Mouse (Mus musculus) forebrain, embryonic 13.5 days (tissue): ENCODE data around the gene Moxd1. TPM values are rescaled to one million over a fixed set of nuclear protein-coding genes. Genes with fewer than 3 reads are reported as not detected.

Experiments
- ATAC-seq: fragments of 200-750 bp; cut with Nextera tagmentation; 2 replicates; pipeline ENCODE4 v1.8.0; 2017
- H3K27ac ChIP-seq: fragments of 300-500 bp; sonication (generic); 2 replicates; pipeline ENCODE4 v1.5.1; 2015; ENCODE audit warnings: inconsistent platforms, mild to moderate bottlenecking, moderate library complexity
- H3K27me3 ChIP-seq: fragments of 300-500 bp; sonication (generic); 2 replicates; pipeline ENCODE4 v1.6.1; 2015; ENCODE audit warnings: mild to moderate bottlenecking, inconsistent platforms
- H3K36me3 ChIP-seq: fragments of 300-500 bp; sonication (generic); 2 replicates; pipeline ENCODE4 v1.6.1; 2015; ENCODE audit warnings: mild to moderate bottlenecking, inconsistent platforms; ENCODE audit not compliant: poor library complexity, severe bottlenecking
- H3K4me1 ChIP-seq: fragments of 300-500 bp; sonication (generic); 2 replicates; pipeline ENCODE4 v1.6.1; 2015; ENCODE audit warnings: inconsistent platforms
- H3K4me2 ChIP-seq: fragments of 300-500 bp; sonication (generic); 2 replicates; pipeline ENCODE4 v1.6.1; 2015; ENCODE audit warnings: inconsistent platforms, mild to moderate bottlenecking, moderate library complexity
- H3K4me3 ChIP-seq: fragments of 300-500 bp; sonication (generic); 2 replicates; pipeline ENCODE4 v1.5.1; 2015; ENCODE audit warnings: mild to moderate bottlenecking, inconsistent platforms
- H3K9ac ChIP-seq: fragments of 300-500 bp; sonication (generic); 2 replicates; pipeline ENCODE4 v1.6.1; 2015; ENCODE audit warnings: mild to moderate bottlenecking, inconsistent platforms
- H3K9me3 ChIP-seq: fragments of 300-500 bp; sonication (generic); replicated peaks from 2 replicates; pipeline ENCODE4 v1.6.1; 2016; ENCODE audit warnings: inconsistent platforms
- WGBS: fragments of 180-500 bp; shearing (Covaris S2); methylation state at CpG from one replicate; pipeline ENCODE4 v1.1.7; 2015; 5-methylcytosine and 5-hydroxymethylcytosine counted together
- polyA plus RNA-seq: library from polyadenylated mRNA; unstranded; fragments of >200 nt; fragmentation: Nextera tagmentation; extraction: Ambion mirVana; gene quantifications from 2 replicates; pipeline ENCODE4 v1.2.1, GENCODE M21; 2015

Moxd1 gene
- polyA plus RNA-seq, 1 experiment from 2014 or later: 0.88 TPM

DNA sequence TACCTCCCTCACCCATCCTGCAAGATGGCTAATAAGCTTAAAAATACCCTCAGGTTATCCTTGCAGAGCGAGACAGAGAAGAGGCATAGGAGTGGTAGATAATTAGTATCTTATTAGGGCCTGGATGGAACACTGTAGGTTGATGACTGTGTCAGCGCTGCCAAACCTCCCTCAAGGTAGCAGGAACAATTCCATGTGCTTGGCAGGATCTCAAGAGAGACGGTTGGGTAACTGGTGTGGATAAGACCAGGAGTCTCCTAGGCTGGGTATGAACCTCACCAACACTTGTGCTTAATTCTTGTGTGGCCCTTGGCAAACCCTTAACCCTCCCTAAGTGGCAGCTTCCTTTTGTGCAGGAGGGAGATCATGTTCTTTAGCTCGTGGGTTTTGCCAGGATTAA is 9.0 kb downstream of the Moxd1 start:
- Histone ChIP-seq H3K27ac (no peak overlapping the region), H3K4me2 (no peak overlapping the region), H3K36me3 (no peaks in the 10 kb centered on the region), H3K4me3 (no peak overlapping the region), H3K27me3 (no peaks in the 10 kb centered on the region), H3K9ac (no peak overlapping the region), H3K4me1 (peaks cover 24% of the 10 kb centered on the region), H3K9me3 (no peaks in the 10 kb centered on the region)
- ATAC-seq: no peak
- 45% methylated on average over 4 of the region's 4 CpGs for WGBS

DNA sequence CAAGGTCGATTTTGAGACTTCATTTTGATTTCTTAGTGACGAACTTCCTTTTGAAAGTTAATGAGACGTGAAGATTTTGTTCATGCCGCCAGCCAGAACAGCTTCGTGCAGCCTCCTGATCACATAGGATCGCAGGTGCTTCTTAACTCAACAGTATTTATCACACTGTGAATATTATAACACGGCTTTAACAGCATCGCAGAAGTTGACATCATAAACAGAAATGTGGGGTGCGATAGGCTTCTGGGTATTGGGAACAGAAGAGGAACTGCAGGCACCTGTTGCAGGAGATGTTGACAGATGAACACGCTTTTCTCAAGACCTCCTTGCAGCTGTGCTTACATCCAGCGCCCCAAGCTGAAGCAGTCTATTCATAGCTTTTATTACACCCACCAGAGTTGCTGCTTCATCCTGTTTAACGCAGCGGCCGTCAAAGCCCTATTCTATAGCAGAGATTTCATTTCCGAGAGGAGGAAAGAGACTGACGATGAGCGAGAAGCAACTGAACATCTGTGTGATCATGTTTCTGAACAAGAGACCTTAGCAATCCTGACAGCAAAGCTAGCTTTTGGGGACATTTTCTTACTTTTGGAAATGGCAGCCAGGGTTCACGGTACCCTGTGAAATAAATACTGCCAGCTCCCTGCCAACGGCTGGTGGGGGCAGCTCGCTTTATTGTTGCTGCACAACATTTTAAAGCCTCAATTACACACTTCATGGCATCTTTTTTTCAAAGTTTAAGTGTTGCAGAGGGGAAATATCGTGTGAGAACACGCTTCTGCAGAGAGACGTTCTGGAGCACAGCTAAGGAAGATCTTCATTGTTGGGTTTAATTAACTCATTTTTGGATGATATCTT is 12.3 kb downstream of the Moxd1 start:
- Histone ChIP-seq H3K27ac (no peak overlapping the region), H3K9me3 (no peaks in the 10 kb centered on the region), H3K9ac (0 out of 2 replicates have a peak overlapping the region, but pooled peaks have one; percentile 12), H3K4me3 (no peak overlapping the region), H3K36me3 (no peaks in the 10 kb centered on the region), H3K4me2 (peak overlapping the region; percentile 47), H3K4me1 (peaks cover 11% of the 10 kb centered on the region), H3K27me3 (no peaks in the 10 kb centered on the region)
- ATAC-seq: peak; percentile 69
- WGBS: 35% methylated on average over 23 of the region's 23 CpGs

DNA sequence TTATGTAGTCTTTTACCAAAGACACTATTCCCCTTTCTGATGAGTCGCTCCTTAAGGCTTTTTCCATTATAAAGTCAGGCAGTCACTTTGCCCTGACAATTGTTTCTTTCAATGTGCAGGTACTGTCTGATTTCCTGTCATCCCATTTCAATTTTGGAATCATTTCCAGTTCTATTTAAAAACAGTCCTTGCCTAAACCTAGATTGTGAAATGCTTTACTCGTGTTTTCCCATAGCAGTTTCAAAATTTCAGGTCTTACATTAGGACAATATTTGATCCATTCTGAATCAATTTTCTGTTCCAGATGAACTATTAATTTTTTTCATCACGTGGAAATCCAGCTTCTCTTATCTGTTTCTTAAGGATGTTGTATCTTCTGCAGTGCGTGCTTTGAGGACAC is 23.5 kb downstream of the Moxd1 start:
- H3K27ac ChIP-seq: no peak overlapping the region
- H3K4me1 ChIP-seq: no peaks in the 10 kb centered on the region
- H3K27me3 ChIP-seq: no peaks in the 10 kb centered on the region
- no peak overlapping the region for H3K4me2 ChIP-seq
- no peaks in the 10 kb centered on the region for H3K36me3 ChIP-seq
- H3K4me3 ChIP-seq: no peak overlapping the region
- H3K9ac ChIP-seq: no peak overlapping the region
- 84% methylated on average over 4 of the region's 4 CpGs for WGBS
- ATAC-seq: no peak
- H3K9me3 ChIP-seq: no peaks in the 10 kb centered on the region

DNA sequence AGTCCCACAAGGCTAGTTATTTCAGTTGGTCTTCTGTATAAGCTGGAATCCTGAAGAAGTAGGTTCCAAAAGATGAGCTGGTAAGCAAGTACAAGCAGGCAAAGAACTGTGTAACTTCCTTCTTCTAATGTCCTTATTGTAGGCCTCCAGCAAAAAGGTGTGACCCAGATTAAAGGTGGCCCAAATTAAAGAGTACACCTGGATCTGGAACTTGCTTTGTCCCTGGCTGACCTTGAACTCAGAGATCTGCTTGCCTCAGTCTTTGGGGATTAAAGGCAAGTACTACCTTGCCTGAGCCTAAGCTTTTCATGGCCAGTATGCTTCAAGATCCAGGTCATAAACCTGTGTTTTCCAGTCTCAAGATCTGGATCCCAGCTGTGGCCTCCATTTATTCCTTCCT is 24.8 kb downstream of the Moxd1 start:
- Histone ChIP-seq H3K9me3 (no peaks in the 10 kb centered on the region), H3K36me3 (no peaks in the 10 kb centered on the region), H3K4me2 (no peak overlapping the region), H3K4me3 (no peak overlapping the region), H3K4me1 (no peaks in the 10 kb centered on the region), H3K9ac (no peak overlapping the region), H3K27ac (no peak overlapping the region), H3K27me3 (no peaks in the 10 kb centered on the region)
- no peak for ATAC-seq

DNA sequence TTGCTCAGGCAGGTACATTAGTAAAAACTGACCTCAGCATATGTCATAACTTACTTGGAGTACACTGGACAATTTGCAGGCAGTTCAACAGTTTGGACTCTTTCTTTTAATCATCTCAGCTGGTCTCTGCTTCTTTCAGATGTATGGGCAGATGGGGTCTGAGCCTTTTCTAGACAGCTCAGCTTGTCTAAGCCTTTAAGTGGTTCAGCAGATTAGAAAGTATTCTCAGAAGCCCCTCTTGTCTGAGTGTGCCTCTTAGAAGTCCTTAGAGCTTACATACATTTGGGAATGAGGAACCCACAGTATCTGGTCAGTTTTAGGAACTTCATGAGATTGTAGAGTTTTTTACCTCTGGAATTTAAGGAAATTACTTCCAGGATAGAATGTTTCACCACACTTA is 28.3 kb downstream of the Moxd1 start:
- no peak for ATAC-seq
- Histone ChIP-seq H3K36me3 (no peaks in the 10 kb centered on the region), H3K27ac (no peak overlapping the region), H3K4me3 (no peak overlapping the region), H3K9ac (no peak overlapping the region), H3K4me2 (no peak overlapping the region), H3K4me1 (no peaks in the 10 kb centered on the region), H3K9me3 (no peaks in the 10 kb centered on the region), H3K27me3 (no peaks in the 10 kb centered on the region)

DNA sequence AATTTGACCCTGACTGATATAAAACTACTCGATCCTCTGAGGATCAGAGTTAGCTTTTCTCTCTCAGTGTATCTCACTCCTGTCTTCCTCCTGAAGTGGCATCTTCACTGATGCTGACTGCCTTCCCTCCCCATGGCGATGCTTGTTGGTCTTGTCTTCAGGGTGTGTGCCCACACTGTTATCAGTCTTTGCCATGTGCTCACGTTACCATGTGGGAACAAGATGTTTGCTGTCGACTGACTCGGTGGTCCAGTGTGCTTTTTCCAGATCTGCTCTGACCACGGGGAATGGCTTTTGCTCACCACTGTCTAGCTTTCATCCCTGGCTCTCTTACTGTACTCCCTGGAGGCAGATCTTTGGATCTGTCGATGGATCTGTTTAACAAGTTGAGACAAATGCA is 34.8 kb downstream of the Moxd1 start:
- Histone ChIP-seq H3K27me3 (no peaks in the 10 kb centered on the region), H3K4me2 (no peak overlapping the region), H3K27ac (no peak overlapping the region), H3K9ac (no peak overlapping the region), H3K4me1 (no peaks in the 10 kb centered on the region), H3K4me3 (no peak overlapping the region), H3K36me3 (no peaks in the 10 kb centered on the region), H3K9me3 (no peaks in the 10 kb centered on the region)
- WGBS: 88% methylated on average over 7 of the region's 7 CpGs
- no peak for ATAC-seq

DNA sequence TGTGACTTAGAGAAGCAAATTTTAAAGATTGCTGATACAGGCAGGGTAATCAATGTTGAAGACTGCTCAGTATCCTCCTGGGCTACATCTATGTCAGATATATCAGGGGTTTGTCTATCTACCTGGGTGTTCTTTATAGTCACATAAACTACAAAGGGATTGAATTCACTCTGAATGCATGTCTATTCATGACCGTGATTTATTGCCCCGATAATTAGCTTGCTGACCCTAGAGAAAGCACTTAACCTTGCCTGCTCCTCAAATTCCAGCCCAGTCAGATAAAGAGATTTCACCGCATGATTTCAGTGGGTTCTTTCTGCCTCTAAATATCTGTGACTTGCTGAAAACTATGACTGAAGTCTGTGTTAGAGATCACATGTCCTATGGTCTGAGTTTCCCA is 35.6 kb downstream of the Moxd1 start:
- 70% methylated on average over 3 of the region's 3 CpGs for WGBS

DNA sequence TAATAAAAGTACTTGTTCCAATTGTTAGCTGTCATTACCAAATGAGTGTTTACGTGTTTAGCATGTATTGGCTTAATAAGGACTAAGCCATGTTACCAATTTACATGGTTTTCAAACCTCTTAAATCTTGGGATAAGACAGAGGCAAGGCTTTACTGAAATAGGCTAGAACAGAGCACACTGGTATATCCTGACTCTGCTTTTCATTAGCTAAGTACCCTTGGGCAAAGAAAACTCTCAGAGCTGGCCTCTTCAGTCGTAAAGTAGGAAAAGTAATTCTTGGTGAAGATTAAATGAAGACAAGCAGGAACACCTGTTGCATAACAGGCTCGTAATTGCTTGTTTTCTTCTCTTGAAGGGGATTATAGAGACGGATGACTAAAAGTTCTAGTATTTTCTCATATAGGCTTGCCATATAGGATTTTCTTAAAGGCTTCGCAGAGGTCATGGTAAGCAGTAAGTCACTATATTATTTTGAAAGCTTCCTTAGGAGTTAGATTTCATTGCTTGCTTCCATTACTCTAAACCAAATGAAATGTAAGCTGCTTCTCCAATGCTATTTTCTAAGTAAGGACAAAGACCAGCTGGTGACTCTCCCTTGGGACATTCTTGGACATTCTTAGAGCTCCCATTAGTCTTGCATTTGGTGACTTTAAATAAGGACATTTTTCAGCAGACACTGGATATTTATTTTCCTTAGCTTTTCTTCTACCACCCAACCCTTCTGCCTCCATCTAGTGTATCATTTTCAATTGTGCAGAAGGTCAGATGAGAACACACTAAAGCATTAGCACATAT is 36.7 kb downstream of the Moxd1 start:
- H3K4me2 ChIP-seq: no peak overlapping the region
- ATAC-seq: no peak
- no peak overlapping the region for H3K4me3 ChIP-seq
- 73% methylated on average over 5 of the region's 5 CpGs for WGBS
- no peaks in the 10 kb centered on the region for H3K27me3 ChIP-seq
- no peak overlapping the region for H3K9ac ChIP-seq
- H3K36me3 ChIP-seq: no peaks in the 10 kb centered on the region
- no peaks in the 10 kb centered on the region for H3K4me1 ChIP-seq
- no peak overlapping the region for H3K27ac ChIP-seq
- no peaks in the 10 kb centered on the region for H3K9me3 ChIP-seq

More for the DNA sequence above, 35.6 kb downstream of the Moxd1 start:
- H3K27me3 ChIP-seq: no peaks in the 10 kb centered on the region
- H3K4me2 ChIP-seq: no peak overlapping the region
- no peaks in the 10 kb centered on the region for H3K36me3 ChIP-seq
- no peak overlapping the region for H3K27ac ChIP-seq
- ATAC-seq: no peak
- no peak overlapping the region for H3K4me3 ChIP-seq
- no peaks in the 10 kb centered on the region for H3K9me3 ChIP-seq
- H3K4me1 ChIP-seq: no peaks in the 10 kb centered on the region
- no peak overlapping the region for H3K9ac ChIP-seq

DNA sequence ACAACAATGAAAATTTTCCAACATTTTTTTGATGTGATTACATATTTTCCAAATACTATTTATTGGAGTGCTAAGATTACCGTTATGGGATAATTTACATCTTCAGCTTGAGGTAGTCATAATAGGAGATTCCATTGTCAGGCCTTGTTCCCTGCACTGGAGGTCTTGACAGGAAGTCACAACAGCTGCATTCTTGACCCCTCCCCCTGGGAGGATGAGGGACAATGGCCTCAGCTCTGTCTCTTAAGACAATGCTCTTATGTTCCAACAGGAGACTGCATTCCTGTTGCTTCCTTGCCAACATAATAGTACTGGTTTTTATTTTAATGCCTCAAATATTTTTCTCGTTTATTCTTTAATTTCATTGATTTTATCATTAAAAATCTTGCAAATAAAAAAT is 44.2 kb downstream of the Moxd1 start:
- H3K27ac ChIP-seq: no peak overlapping the region
- H3K9me3 ChIP-seq: no peaks in the 10 kb centered on the region
- no peak overlapping the region for H3K4me2 ChIP-seq
- H3K27me3 ChIP-seq: no peaks in the 10 kb centered on the region
- H3K9ac ChIP-seq: no peak overlapping the region
- no peaks in the 10 kb centered on the region for H3K36me3 ChIP-seq
- ATAC-seq: no peak
- H3K4me1 ChIP-seq: no peaks in the 10 kb centered on the region
- H3K4me3 ChIP-seq: no peak overlapping the region
- 80% methylated on average over 2 of the region's 2 CpGs for WGBS

DNA sequence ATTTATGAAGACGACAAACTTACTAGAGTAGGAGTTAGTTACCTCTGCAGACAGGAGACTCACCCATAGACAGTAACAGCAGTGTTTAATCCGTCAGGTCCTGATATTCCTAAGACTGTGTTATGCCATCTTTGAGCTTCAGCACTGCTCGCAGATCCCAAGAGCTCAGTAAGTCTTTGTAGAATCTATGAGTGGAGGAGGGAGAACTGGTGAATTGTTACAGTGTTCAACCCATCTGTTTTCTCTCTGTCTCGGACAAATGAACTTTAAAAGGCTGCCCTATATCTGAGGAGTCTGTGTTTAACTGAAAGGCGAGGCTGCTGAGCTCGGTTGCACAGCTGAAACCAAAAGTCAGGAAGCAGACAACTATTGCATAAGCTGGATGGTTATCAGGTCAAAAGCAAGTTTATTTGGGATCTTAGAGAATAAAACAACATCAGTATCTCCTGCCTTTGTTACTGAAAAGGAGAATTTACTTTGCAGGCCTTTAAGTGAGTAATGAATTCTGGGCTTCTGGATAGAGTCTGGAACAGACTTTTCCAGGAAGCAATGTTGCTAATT is 47.8 kb downstream of the Moxd1 start:
- Histone ChIP-seq H3K27ac (no peak overlapping the region), H3K9me3 (no peaks in the 10 kb centered on the region), H3K4me3 (no peak overlapping the region), H3K4me2 (no peak overlapping the region), H3K9ac (no peak overlapping the region), H3K36me3 (no peaks in the 10 kb centered on the region), H3K27me3 (no peaks in the 10 kb centered on the region), H3K4me1 (no peaks in the 10 kb centered on the region)
- no peak for ATAC-seq
- WGBS: 78% methylated on average over 6 of the region's 6 CpGs

DNA sequence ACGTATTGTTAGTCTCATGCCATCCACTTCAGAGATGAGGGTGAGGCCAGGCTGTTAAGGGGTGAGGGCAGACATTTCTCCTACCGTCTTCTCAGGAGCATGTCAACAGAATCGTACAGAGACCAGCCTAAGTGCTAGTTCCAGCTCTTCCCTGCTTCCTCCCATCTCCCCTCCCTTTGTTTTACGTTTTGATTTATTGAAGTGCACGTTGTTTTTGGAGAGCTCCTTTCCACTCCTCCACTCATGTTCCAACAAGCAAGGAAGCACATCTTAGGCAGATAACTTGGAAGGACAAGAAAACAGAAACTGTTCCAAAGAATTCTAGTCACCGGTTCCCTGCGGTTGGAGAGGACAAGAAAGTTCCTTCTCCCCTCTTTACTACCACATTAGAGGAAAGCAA is 52.9 kb downstream of the Moxd1 start:
- Histone ChIP-seq H3K27ac (no peak overlapping the region), H3K27me3 (no peaks in the 10 kb centered on the region), H3K9ac (no peak overlapping the region), H3K9me3 (no peaks in the 10 kb centered on the region), H3K4me3 (no peak overlapping the region), H3K4me2 (no peak overlapping the region), H3K36me3 (no peaks in the 10 kb centered on the region), H3K4me1 (0 out of 2 replicates have a peak, but pooled peaks cover 2% of the 10 kb centered on the region)
- ATAC-seq: no peak
- 86% methylated on average over 7 of the region's 7 CpGs for WGBS

DNA sequence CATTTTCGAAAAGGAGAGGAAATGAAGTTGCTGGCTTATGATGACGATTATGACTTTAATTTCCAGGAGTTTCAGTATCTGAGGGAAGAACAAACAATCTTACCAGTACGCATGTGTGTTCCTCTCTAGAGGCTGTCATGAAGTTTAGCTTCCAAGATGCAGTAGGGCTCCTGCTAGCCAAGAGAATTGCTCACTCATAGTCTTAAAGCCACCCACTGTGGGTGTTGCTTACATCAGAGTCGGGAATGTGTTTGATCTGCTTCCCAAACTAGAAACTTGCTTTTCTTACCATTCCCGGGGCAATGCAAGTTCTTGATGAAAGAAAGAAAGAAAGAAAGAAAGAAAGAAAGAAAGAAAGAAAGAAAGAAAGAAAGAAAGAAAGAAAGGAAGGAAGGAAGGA is 59.3 kb downstream of the Moxd1 start:
- no peak for ATAC-seq
- no peak overlapping the region for H3K4me2 ChIP-seq
- 60% methylated on average over 5 of the region's 5 CpGs for WGBS
- H3K27me3 ChIP-seq: no peaks in the 10 kb centered on the region
- no peaks in the 10 kb centered on the region for H3K36me3 ChIP-seq
- H3K4me3 ChIP-seq: no peak overlapping the region
- H3K4me1 ChIP-seq: 0 out of 2 replicates have a peak, but pooled peaks cover 2% of the 10 kb centered on the region
- H3K9me3 ChIP-seq: no peaks in the 10 kb centered on the region
- H3K9ac ChIP-seq: no peak overlapping the region
- H3K27ac ChIP-seq: no peak overlapping the region
